Mouse (Mus musculus): Measurements from ENCODE around the gene Gm20696. TPM values are rescaled to one million over a fixed set of nuclear protein-coding genes. Genes with fewer than 3 reads are reported as not detected.

The Gm20696 gene
- polyA plus RNA-seq, 1 experiment: 3.0 TPM

- Histone ChIP-seq H3K27ac (ENCODE audit: insufficient read depth, low read depth, low read length) (no peak overlapping the region), H3K4me3 (ENCODE audit: insufficient read depth, low read length) (no peak overlapping the region), H3K4me1 (ENCODE audit: control insufficient read depth, insufficient read depth, low read length) (0 out of 2 replicates have a peak, but pooled peaks cover 3% of the 10 kb centered on the region)
- TF ChIP-seq POLR2A (IDR thresholded peaks at IDR 0.05; ENCODE audit: borderline replicate concordance, low read depth, low read length): no peak
- no peak for TF ChIP-seq CTCF (IDR thresholded peaks at IDR 0.05; ENCODE audit: low read depth, low read length)
Measured at GRCm38 (mm10) chr6:99500570-99501270, 165.9 kb downstream of the Gm20696 start.

GRCm38 (mm10) chr6:99498082-99498481 lies 168.5 kb downstream of the Gm20696 start:
- Histone ChIP-seq H3K4me1 (ENCODE audit: control insufficient read depth, insufficient read depth, low read length) (0 out of 2 replicates have a peak, but pooled peaks cover 3% of the 10 kb centered on the region), H3K4me3 (ENCODE audit: insufficient read depth, low read length) (no peak overlapping the region), H3K27ac (ENCODE audit: insufficient read depth, low read depth, low read length) (no peak overlapping the region)
- TF ChIP-seq POLR2A (IDR thresholded peaks at IDR 0.05; ENCODE audit: borderline replicate concordance, low read depth, low read length) (no peak), CTCF (IDR thresholded peaks at IDR 0.05; ENCODE audit: low read depth, low read length) (no peak)

GRCm38 (mm10) chr6:99496114-99496513 lies 170.5 kb downstream of the Gm20696 start:
- Histone ChIP-seq H3K27ac (ENCODE audit: insufficient read depth, low read depth, low read length) (no peak overlapping the region), H3K4me3 (ENCODE audit: insufficient read depth, low read length) (no peak overlapping the region), H3K4me1 (ENCODE audit: control insufficient read depth, insufficient read depth, low read length) (peaks cover 5% of the 10 kb centered on the region)
- TF ChIP-seq POLR2A (IDR thresholded peaks at IDR 0.05; ENCODE audit: borderline replicate concordance, low read depth, low read length) (no peak), CTCF (IDR thresholded peaks at IDR 0.05; ENCODE audit: low read depth, low read length) (no peak)

- Histone ChIP-seq H3K4me1 (ENCODE audit: control insufficient read depth, insufficient read depth, low read length) (peaks cover 27% of the 10 kb centered on the region), H3K27ac (ENCODE audit: insufficient read depth, low read depth, low read length) (no peak overlapping the region), H3K4me3 (ENCODE audit: insufficient read depth, low read length) (no peak overlapping the region)
- no peak for TF ChIP-seq CTCF (IDR thresholded peaks at IDR 0.05; ENCODE audit: low read depth, low read length)
- no peak for TF ChIP-seq POLR2A (IDR thresholded peaks at IDR 0.05; ENCODE audit: borderline replicate concordance, low read depth, low read length)
Measured at GRCm38 (mm10) chr6:99492937-99493336, 173.7 kb downstream of the Gm20696 start.

GRCm38 (mm10) chr6:99491979-99492544 lies 174.5 kb downstream of the Gm20696 start:
- Histone ChIP-seq H3K4me1 (ENCODE audit: control insufficient read depth, insufficient read depth, low read length) (peaks cover 27% of the 10 kb centered on the region), H3K27ac (ENCODE audit: insufficient read depth, low read depth, low read length) (no peak overlapping the region), H3K4me3 (ENCODE audit: insufficient read depth, low read length) (no peak overlapping the region)
- TF ChIP-seq CTCF (IDR thresholded peaks at IDR 0.05; ENCODE audit: low read depth, low read length): no peak
- no peak for TF ChIP-seq POLR2A (IDR thresholded peaks at IDR 0.05; ENCODE audit: borderline replicate concordance, low read depth, low read length)

- TF ChIP-seq CTCF (IDR thresholded peaks at IDR 0.05; ENCODE audit: low read depth, low read length) (no peak), POLR2A (IDR thresholded peaks at IDR 0.05; ENCODE audit: borderline replicate concordance, low read depth, low read length) (no peak)
- H3K4me3 ChIP-seq (ENCODE audit: insufficient read depth, low read length): no peak overlapping the region
- peaks cover 30% of the 10 kb centered on the region for H3K4me1 ChIP-seq (ENCODE audit: control insufficient read depth, insufficient read depth, low read length)
- H3K27ac ChIP-seq (ENCODE audit: insufficient read depth, low read depth, low read length): no peak overlapping the region
Measured at GRCm38 (mm10) chr6:99491146-99491545, 175.5 kb downstream of the Gm20696 start.

GRCm38 (mm10) chr6:99489900-99490648 lies 176.5 kb downstream of the Gm20696 start:
- Histone ChIP-seq H3K27ac (ENCODE audit: insufficient read depth, low read depth, low read length) (peak overlapping the region; percentile 81), H3K4me3 (ENCODE audit: insufficient read depth, low read length) (peak overlapping the region; percentile 4; the same call in 1 of the 2 replicates)

GRCm38 (mm10) chr6:99489423-99489822 lies 177.2 kb downstream of the Gm20696 start:
- no peak for TF ChIP-seq POLR2A (IDR thresholded peaks at IDR 0.05; ENCODE audit: borderline replicate concordance, low read depth, low read length)
- no peak for TF ChIP-seq CTCF (IDR thresholded peaks at IDR 0.05; ENCODE audit: low read depth, low read length)
- Histone ChIP-seq H3K4me3 (ENCODE audit: insufficient read depth, low read length) (peak overlapping the region; percentile 4; the same call in 1 of the 2 replicates), H3K27ac (ENCODE audit: insufficient read depth, low read depth, low read length) (peak overlapping the region; percentile 66), H3K4me1 (ENCODE audit: control insufficient read depth, insufficient read depth, low read length) (peaks cover 38% of the 10 kb centered on the region)

More at GRCm38 (mm10) chr6:99489900-99490648, 176.5 kb downstream of the Gm20696 start:
- TF ChIP-seq CTCF (IDR thresholded peaks at IDR 0.05; ENCODE audit: low read depth, low read length) (no peak), POLR2A (IDR thresholded peaks at IDR 0.05; ENCODE audit: borderline replicate concordance, low read depth, low read length) (no peak)
- H3K4me1 ChIP-seq (ENCODE audit: control insufficient read depth, insufficient read depth, low read length): peaks cover 38% of the 10 kb centered on the region

GRCm38 (mm10) chr6:99485884-99486640 lies 180.5 kb downstream of the Gm20696 start:
- Histone ChIP-seq H3K4me3 (ENCODE audit: insufficient read depth, low read length) (no peak overlapping the region), H3K4me1 (ENCODE audit: control insufficient read depth, insufficient read depth, low read length) (peaks cover 41% of the 10 kb centered on the region), H3K27ac (ENCODE audit: insufficient read depth, low read depth, low read length) (peak overlapping the region; percentile 84)
- TF ChIP-seq CTCF (IDR thresholded peaks at IDR 0.05; ENCODE audit: low read depth, low read length) (peak; percentile 7; the same call in 1 of the 2 replicates), POLR2A (IDR thresholded peaks at IDR 0.05; ENCODE audit: borderline replicate concordance, low read depth, low read length) (no peak)

All from bone marrow macrophage, adult 2 months (primary cell).